Mouse (Mus musculus): ENCODE data around the gene Tmem109. TPM values are rescaled to one million over a fixed set of nuclear protein-coding genes. Genes with fewer than 3 reads are reported as not detected.
A peak's percentile ranks its signal among the peaks of the same experiment; 100 is the strongest.

Tmem109 gene
- polyA plus RNA-seq, 1 experiment from 2014 or later = 75.4 TPM

DNA sequence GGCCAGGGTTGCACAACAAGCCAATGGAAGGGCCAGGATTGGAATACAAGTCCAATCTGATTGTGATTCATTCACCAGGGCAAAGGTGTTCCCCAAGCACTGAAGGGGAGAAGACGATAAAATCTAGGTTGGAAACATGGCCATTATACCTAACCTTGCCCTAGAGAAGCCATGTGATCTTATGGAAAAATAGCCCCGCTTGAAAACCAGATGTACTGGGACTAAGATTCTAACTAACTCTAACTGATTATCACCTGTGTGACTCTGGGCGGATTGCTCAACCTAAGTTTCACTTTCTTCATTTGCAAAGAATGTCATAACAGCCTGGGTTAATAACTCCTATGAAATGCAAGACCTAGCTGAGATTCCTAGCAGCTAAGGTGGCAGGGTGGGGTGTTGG is 26.4 kb downstream of the Tmem109 start:
- no peaks in the 10 kb centered on the region for H3K9me3 ChIP-seq
- H3K4me3 ChIP-seq (replicated peaks) = no peak overlapping the region
- no peak overlapping the region for H3K27ac ChIP-seq
- WGBS = 85% methylated on average over 3 of the region's 3 CpGs
- H3K4me1 ChIP-seq (replicated peaks) = no peaks in the 10 kb centered on the region
- no peak overlapping the region for H3K9ac ChIP-seq
- no peaks in the 10 kb centered on the region for H3K27me3 ChIP-seq (replicated peaks)
- peaks cover 19% of the 10 kb centered on the region; the same call in 1 of the 2 replicates for H3K36me3 ChIP-seq
- no peak for ATAC-seq
- H3K4me2 ChIP-seq (replicated peaks) = no peak overlapping the region

- no peak for ATAC-seq
- no peak overlapping the region for H3K27ac ChIP-seq
- H3K9me3 ChIP-seq = no peaks in the 10 kb centered on the region
Measured at GRCm38 (mm10) chr19:10847311-10848087, 34.3 kb downstream of the Tmem109 start.

DNA sequence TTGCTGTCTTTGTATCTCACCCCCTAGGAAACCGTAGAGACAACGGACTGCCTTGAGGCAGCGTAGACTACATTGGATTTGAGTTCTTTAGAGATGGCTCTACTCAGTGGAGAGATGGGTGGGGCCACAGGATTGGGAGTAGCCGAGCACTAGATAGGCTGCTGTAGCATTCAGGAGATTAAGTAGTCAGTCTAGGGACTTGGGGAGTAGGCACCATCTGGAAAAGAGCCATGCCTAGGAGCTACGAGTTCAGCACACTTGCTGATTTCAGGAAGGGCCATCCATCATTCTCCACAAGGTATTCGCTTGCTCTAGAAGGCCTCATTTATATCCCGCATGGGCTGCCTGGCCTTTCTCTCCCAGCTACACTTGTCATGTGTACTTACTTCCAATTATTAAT is 35.7 kb downstream of the Tmem109 start:
- H3K9me3 ChIP-seq = no peaks in the 10 kb centered on the region
- 69% methylated on average over 7 of the region's 7 CpGs for WGBS
- ATAC-seq = no peak

More at GRCm38 (mm10) chr19:10847311-10848087, 34.3 kb downstream of the Tmem109 start:
- WGBS = 55% methylated on average over 3 of the region's 3 CpGs
- Histone ChIP-seq H3K9ac (no peak overlapping the region), H3K4me2 (replicated peaks) (no peak overlapping the region), H3K27me3 (replicated peaks) (no peaks in the 10 kb centered on the region), H3K36me3 (no peaks in the 10 kb centered on the region), H3K4me3 (replicated peaks) (no peak overlapping the region), H3K4me1 (replicated peaks) (no peaks in the 10 kb centered on the region)

GRCm38 (mm10) chr19:10845454-10845853 is 36.3 kb downstream of the Tmem109 start:
- Histone ChIP-seq H3K9ac (no peak overlapping the region), H3K36me3 (no peaks in the 10 kb centered on the region), H3K27ac (no peak overlapping the region), H3K9me3 (no peaks in the 10 kb centered on the region), H3K4me2 (replicated peaks) (no peak overlapping the region), H3K27me3 (replicated peaks) (no peaks in the 10 kb centered on the region), H3K4me3 (replicated peaks) (no peak overlapping the region), H3K4me1 (replicated peaks) (no peaks in the 10 kb centered on the region)
- ATAC-seq = no peak
- 82% methylated on average over 3 of the region's 3 CpGs for WGBS

More for the DNA sequence above, 35.7 kb downstream of the Tmem109 start:
- H3K4me3 ChIP-seq (replicated peaks) = no peak overlapping the region
- no peaks in the 10 kb centered on the region for H3K4me1 ChIP-seq (replicated peaks)
- no peak overlapping the region for H3K4me2 ChIP-seq (replicated peaks)
- H3K9ac ChIP-seq = no peak overlapping the region
- no peaks in the 10 kb centered on the region for H3K27me3 ChIP-seq (replicated peaks)
- H3K36me3 ChIP-seq = no peaks in the 10 kb centered on the region
- no peak overlapping the region for H3K27ac ChIP-seq

- Histone ChIP-seq H3K27ac (no peak overlapping the region), H3K4me1 (replicated peaks) (no peaks in the 10 kb centered on the region), H3K36me3 (no peaks in the 10 kb centered on the region), H3K4me2 (replicated peaks) (no peak overlapping the region), H3K27me3 (replicated peaks) (no peaks in the 10 kb centered on the region), H3K4me3 (replicated peaks) (no peak overlapping the region), H3K9me3 (no peaks in the 10 kb centered on the region), H3K9ac (no peak overlapping the region)
- 88% methylated on average over 5 of the region's 5 CpGs for WGBS
- no peak for ATAC-seq
Measured at GRCm38 (mm10) chr19:10844206-10844605, 37.6 kb downstream of the Tmem109 start.

GRCm38 (mm10) chr19:10842914-10843313 is 38.9 kb downstream of the Tmem109 start:
- Histone ChIP-seq H3K36me3 (no peaks in the 10 kb centered on the region), H3K4me3 (replicated peaks) (no peak overlapping the region), H3K27me3 (replicated peaks) (no peaks in the 10 kb centered on the region), H3K4me1 (replicated peaks) (no peaks in the 10 kb centered on the region), H3K9ac (no peak overlapping the region), H3K27ac (no peak overlapping the region), H3K9me3 (no peaks in the 10 kb centered on the region), H3K4me2 (replicated peaks) (0 out of 2 replicates have a peak overlapping the region, but pooled peaks have one; percentile 17)
- WGBS = 61% methylated on average over 24 of the region's 24 CpGs
- no peak for ATAC-seq

- no peak overlapping the region for H3K9ac ChIP-seq
- H3K4me2 ChIP-seq (replicated peaks) = no peak overlapping the region
- no peaks in the 10 kb centered on the region for H3K36me3 ChIP-seq
- no peaks in the 10 kb centered on the region for H3K27me3 ChIP-seq (replicated peaks)
- no peak overlapping the region for H3K4me3 ChIP-seq (replicated peaks)
- no peaks in the 10 kb centered on the region for H3K4me1 ChIP-seq (replicated peaks)
- no peaks in the 10 kb centered on the region for H3K9me3 ChIP-seq
- 56% methylated on average over 16 of the region's 16 CpGs for WGBS
- 0 out of 2 replicates have a peak overlapping the region, but pooled peaks have one; percentile 22 for H3K27ac ChIP-seq
- ATAC-seq = no peak
Measured at GRCm38 (mm10) chr19:10841721-10842626, 39.8 kb downstream of the Tmem109 start.

- no peak within 1 kb of the TSS for H3K4me2 ChIP-seq (replicated peaks)
- no peaks in the 10 kb centered on the region for H3K9me3 ChIP-seq
- 77% methylated on average over 15 of the region's 15 CpGs for WGBS
- no peak within 1 kb of the TSS for H3K4me3 ChIP-seq (replicated peaks)
- H3K36me3 ChIP-seq = no peaks in the 10 kb centered on the region
- no peaks in the 10 kb centered on the region for H3K27me3 ChIP-seq (replicated peaks)
- no peaks in the 10 kb centered on the region for H3K4me1 ChIP-seq (replicated peaks)
- no peak within 1 kb of the TSS for H3K27ac ChIP-seq
- no peak for ATAC-seq
- no peak within 1 kb of the TSS for H3K9ac ChIP-seq
Measured at GRCm38 (mm10) chr19:10839010-10839892, 42.5 kb downstream of the Tmem109 start, which contains the start of gene Slc15a3. Slc15a3 (plus strand) TSS chr19:10839727.

DNA sequence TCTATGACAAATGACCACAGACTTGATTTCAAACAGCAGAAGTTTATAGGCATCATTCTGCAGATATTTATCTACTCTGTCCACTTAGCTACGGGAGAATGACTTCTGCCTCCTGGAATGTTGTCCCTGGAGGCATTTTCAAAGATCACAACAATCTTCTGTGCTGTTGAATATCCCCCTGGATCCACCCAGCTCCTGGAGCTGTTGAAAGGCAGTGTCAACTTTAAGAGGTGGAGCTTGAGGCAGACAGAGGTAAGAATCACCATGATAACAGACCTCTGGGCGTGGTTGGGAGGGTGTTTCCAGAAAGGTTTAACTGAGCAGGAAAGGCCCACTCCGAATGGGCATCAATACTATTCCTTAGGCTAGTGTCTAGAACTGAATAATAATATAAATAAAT is 46.1 kb downstream of the Tmem109 start:
- H3K27ac ChIP-seq = no peak overlapping the region
- no peak overlapping the region for H3K4me2 ChIP-seq (replicated peaks)
- 39% methylated on average over 3 of the region's 3 CpGs for WGBS
- ATAC-seq = no peak
- no peaks in the 10 kb centered on the region for H3K9me3 ChIP-seq
- no peaks in the 10 kb centered on the region for H3K4me1 ChIP-seq (replicated peaks)
- no peak overlapping the region for H3K9ac ChIP-seq
- H3K36me3 ChIP-seq = no peaks in the 10 kb centered on the region
- H3K4me3 ChIP-seq (replicated peaks) = no peak overlapping the region
- H3K27me3 ChIP-seq (replicated peaks) = no peaks in the 10 kb centered on the region

DNA sequence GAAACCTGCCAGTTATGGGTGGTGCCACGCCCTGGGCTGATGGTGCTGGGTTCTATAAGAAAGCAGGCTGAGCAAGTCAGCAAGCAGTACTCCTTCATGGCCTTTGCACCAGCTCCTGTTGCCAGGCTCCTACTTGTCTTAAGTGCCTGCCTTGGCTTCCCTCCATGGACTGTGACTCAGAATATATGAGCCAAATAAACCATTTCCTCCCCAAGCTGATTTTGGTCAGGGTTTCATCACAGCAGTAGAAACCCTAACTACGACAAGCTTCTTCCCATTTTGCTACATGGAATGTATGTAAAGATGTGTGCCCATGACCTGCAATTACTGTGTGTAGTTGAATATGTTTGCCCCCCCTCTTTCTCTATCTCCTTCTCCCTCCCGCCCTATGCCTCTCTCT is 48.2 kb downstream of the Tmem109 start:
- H3K4me1 ChIP-seq (replicated peaks) = no peaks in the 10 kb centered on the region
- no peaks in the 10 kb centered on the region; the same call in 1 of the 2 replicates for H3K27me3 ChIP-seq (replicated peaks)
- H3K4me3 ChIP-seq (replicated peaks) = no peak overlapping the region
- no peaks in the 10 kb centered on the region for H3K36me3 ChIP-seq
- no peaks in the 10 kb centered on the region for H3K9me3 ChIP-seq
- H3K9ac ChIP-seq = no peak overlapping the region
- no peak overlapping the region for H3K27ac ChIP-seq
- no peak for ATAC-seq
- H3K4me2 ChIP-seq (replicated peaks) = no peak overlapping the region
- 80% methylated on average over 3 of the region's 3 CpGs for WGBS

DNA sequence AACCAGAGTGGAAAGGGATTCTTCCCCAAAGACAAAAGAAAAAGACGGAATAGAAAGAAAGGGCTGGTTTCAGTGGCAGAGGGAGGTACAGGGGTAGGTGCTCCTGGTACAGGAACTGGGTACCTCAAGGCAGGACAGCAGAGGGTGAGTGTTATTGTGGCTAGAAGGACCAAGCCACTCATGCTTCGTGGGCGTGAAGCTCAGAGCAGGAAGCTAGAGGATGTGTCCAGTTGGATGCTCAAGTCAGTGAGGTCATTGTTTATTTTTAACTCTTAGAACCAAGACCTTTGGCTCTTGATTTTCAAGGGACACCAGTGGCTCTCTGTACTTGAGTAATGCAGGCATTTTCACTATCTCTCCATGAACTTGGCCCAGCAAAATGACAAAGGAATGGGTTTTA is 49.8 kb downstream of the Tmem109 start:
- 63% methylated on average over 3 of the region's 3 CpGs for WGBS
- no peaks in the 10 kb centered on the region for H3K4me1 ChIP-seq (replicated peaks)
- no peak overlapping the region for H3K4me2 ChIP-seq (replicated peaks)
- H3K27me3 ChIP-seq (replicated peaks) = no peaks in the 10 kb centered on the region; the same call in 1 of the 2 replicates
- no peak overlapping the region for H3K9ac ChIP-seq
- H3K27ac ChIP-seq = no peak overlapping the region
- H3K4me3 ChIP-seq (replicated peaks) = no peak overlapping the region
- no peak for ATAC-seq
- H3K36me3 ChIP-seq = no peaks in the 10 kb centered on the region
- H3K9me3 ChIP-seq = no peaks in the 10 kb centered on the region

Measured in intestine, embryonic 15.5 days (tissue).